Mouse (Mus musculus) MEL (cell line): ENCODE results near the gene Krt73.

Source experiments
- CHD2 ChIP-seq: IDR thresholded peaks from 2 replicates; pipeline ENCODE4 v1.6.1; 2011; ENCODE audit warnings: low read length, improper control_type of control experiment
- CTCF ChIP-seq, 3 experiments: IDR thresholded peaks in 2 of 3; conservative IDR thresholded peaks in 1 of 3; 2 replicates each; pipeline ENCODE4 v1.5.1; 2011 to 2012; ENCODE audit warnings: low read length in 3 of 3, low read depth in 2 of 3, mild to moderate bottlenecking in 2 of 3, improper control_type of control experiment in 1 of 3, inconsistent platforms in 1 of 3, mixed read lengths in 1 of 3, moderate library complexity in 1 of 3; ENCODE audit not compliant: control insufficient read depth in 1 of 3, insufficient read depth in 1 of 3, poor library complexity in 1 of 3, severe bottlenecking in 1 of 3
- ELF1 ChIP-seq: IDR thresholded peaks from 2 replicates; pipeline ENCODE4 v1.6.1; 2014; ENCODE audit warnings: low read depth, mild to moderate bottlenecking, inconsistent platforms, low read length, improper control_type of control experiment, moderate library complexity
- GATA1 ChIP-seq: IDR thresholded peaks from 2 replicates; pipeline ENCODE4 v1.6.1; 2011; ENCODE audit warnings: low read depth, low read length, improper control_type of control experiment
- MAFK ChIP-seq: IDR thresholded peaks from 2 replicates; pipeline ENCODE4 v1.6.1; 2011; ENCODE audit warnings: low read depth, mild to moderate bottlenecking, low read length, improper control_type of control experiment, borderline replicate concordance
- SIN3A ChIP-seq: IDR thresholded peaks from 2 replicates; pipeline ENCODE4 v1.6.1; 2012; ENCODE audit warnings: low read length, improper control_type of control experiment, inconsistent platforms
- ZNF384 ChIP-seq: IDR thresholded peaks from 2 replicates; pipeline ENCODE4 v1.6.1; 2012; ENCODE audit warnings: low read depth, mild to moderate bottlenecking, inconsistent platforms, low read length, improper control_type of control experiment

DNA sequence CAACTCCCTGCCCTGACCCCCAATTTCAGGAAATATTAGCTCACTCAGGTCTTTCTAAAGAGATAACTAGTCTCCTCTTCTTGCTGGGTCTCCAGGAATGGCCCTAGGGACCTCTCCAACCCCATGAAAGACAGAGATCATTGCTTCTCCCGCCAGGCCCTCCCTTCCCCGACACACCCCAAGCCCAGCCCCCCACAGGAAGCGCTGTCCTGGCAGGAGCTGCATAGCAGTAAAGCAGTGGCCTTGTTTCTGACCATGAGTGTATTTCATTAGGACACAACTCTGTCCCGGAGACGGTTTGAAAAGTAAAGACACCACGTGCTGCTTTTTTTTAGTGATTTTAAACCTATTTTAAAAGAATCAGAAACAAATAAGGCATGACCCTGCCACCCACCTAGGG, 31.0 kb upstream of the Krt73 start:
- no peak for TF ChIP-seq SIN3A
- no peak for TF ChIP-seq CHD2
- no peak for TF ChIP-seq ELF1
- no peak for TF ChIP-seq CTCF (IDR thresholded peaks at IDR 0.05 in 2 of 3, conservative IDR thresholded peaks at IDR 0.05 in 1 of 3; ENCODE audit: control insufficient read depth in 1 of 3, insufficient read depth in 1 of 3, low read depth in 2 of 3, low read length in 3 of 3, poor library complexity in 1 of 3, severe bottlenecking in 1 of 3)
- no peak for TF ChIP-seq ZNF384
- no peak for TF ChIP-seq MAFK
- no peak for TF ChIP-seq GATA1
